ENCODE assay signal across 22 mouse cellular contexts in the genomic region with DNA sequence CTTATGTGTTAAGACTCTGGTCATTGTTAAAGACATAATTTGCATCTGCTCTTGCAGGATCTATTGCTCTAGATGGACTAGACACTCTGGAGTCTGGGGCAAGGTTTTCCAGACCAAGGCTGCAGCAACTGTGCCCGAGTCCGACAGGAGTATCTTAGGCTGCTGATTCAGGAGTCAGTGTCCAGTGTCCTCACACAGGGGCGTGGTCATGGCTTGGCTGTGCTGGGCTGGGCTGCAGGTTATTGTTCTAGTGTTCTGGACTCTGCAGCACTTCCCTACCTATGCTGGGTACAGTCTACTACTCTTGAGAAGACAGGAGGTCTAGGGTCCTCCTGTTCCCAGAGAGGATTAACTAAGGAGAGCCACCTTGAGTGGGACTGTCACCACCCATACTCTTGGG.
DNase-seq lines count a peak whose midpoint lies in the region; ATAC-seq and TF ChIP-seq lines count a peak whose summit lies in the region.
"Had no signal": no experiment of that assay in that cellular context is flagged by ENCODE, and none has a peak within 500 bp of the region (broad histone marks: within the 10 kb centered on the region; RNA-seq: fewer than 3 reads in every experiment).

No protein-coding gene starts in this region.

- H3K4me1 ChIP-seq in intestine, postnatal 0 days (replicated peaks; ENCODE audit: control insufficient read depth, insufficient read depth, low read length): no peaks in the 10 kb centered on the region
- H3K4me1 ChIP-seq in intestine, embryonic 16.5 days (ENCODE audit: control insufficient read depth, insufficient read depth, low read length): no peaks in the 10 kb centered on the region
- no peaks in the 10 kb centered on the region; the same call in 1 of the 2 replicates for H3K4me1 ChIP-seq in kidney, adult 2 months (ENCODE audit: control insufficient read depth, insufficient read depth, low read length)
- no peaks in the 10 kb centered on the region for H3K4me1 ChIP-seq in kidney, embryonic 16.5 days (ENCODE audit: insufficient read depth, low read length)
- no peaks in the 10 kb centered on the region for H3K4me1 ChIP-seq in kidney, embryonic 15.5 days
- H3K4me1 ChIP-seq: embryonic facial prominence, embryonic 13.5 days; embryonic facial prominence, embryonic 15.5 days had no signal

- TF ChIP-seq CTCF in intestine, postnatal 0 days (IDR thresholded peaks at IDR 0.05; ENCODE audit: low read depth): no peak
- TF ChIP-seq CTCF in kidney, adult 2 months (conservative IDR thresholded peaks at IDR 0.05; ENCODE audit: insufficient read depth, insufficient read length, low read depth, low read length): no peak

- H3K4me2 ChIP-seq in intestine, postnatal 0 days (replicated peaks; ENCODE audit: low read depth): no peak overlapping the region
- H3K4me2 ChIP-seq in intestine, embryonic 16.5 days (ENCODE audit: low read depth, low read length): no peak overlapping the region
- H3K4me2 ChIP-seq in kidney, embryonic 16.5 days (replicated peaks; ENCODE audit: low read depth, low read length): no peak overlapping the region
- no peak overlapping the region for H3K4me2 ChIP-seq in kidney, embryonic 15.5 days
- H3K4me2 ChIP-seq: embryonic facial prominence, embryonic 13.5 days; embryonic facial prominence, embryonic 15.5 days; forebrain, embryonic 12.5 days had no signal

- peak; percentile 43 for DNase-seq in kidney, adult 2 months
- DNase-seq in kidney, postnatal 25 days: peak; percentile 27 to 44
- DNase-seq: adrenal gland, adult 2 months; adrenal gland, postnatal 10 days; adrenal gland, postnatal 25 days; cerebellum, adult 11 months; cerebellum, adult 18-20 months; cerebellum, adult 8-10 months; cerebellum, adult 9-11 months; cerebellum, postnatal 14 days; cerebellum, postnatal 36 days; embryo, embryonic 11 days had no signal

- H3K36me3 ChIP-seq in intestine, postnatal 0 days (ENCODE audit: control insufficient read depth, insufficient read depth): no peaks in the 10 kb centered on the region
- no peaks in the 10 kb centered on the region for H3K36me3 ChIP-seq in intestine, embryonic 16.5 days (ENCODE audit: control insufficient read depth, insufficient read depth, low read length)
- no peaks in the 10 kb centered on the region for H3K36me3 ChIP-seq in kidney, adult 2 months (ENCODE audit: control insufficient read depth, insufficient read depth, low read length)
- no peaks in the 10 kb centered on the region for H3K36me3 ChIP-seq in kidney, embryonic 16.5 days (ENCODE audit: insufficient read depth, low read length)
- H3K36me3 ChIP-seq in kidney, embryonic 15.5 days: no peaks in the 10 kb centered on the region
- H3K36me3 ChIP-seq: embryonic facial prominence, embryonic 13.5 days; embryonic facial prominence, embryonic 15.5 days; forebrain, embryonic 10.5 days; forebrain, embryonic 12.5 days had no signal

- H3K4me3 ChIP-seq in intestine, postnatal 0 days (ENCODE audit: low read depth, low read length): no peak overlapping the region
- no peak overlapping the region for H3K4me3 ChIP-seq in intestine, embryonic 16.5 days (ENCODE audit: low read length)
- no peak overlapping the region for H3K4me3 ChIP-seq in kidney, adult 2 months (ENCODE audit: insufficient read depth, low read depth, low read length)
- no peak overlapping the region for H3K4me3 ChIP-seq in kidney, embryonic 16.5 days (ENCODE audit: low read length)
- H3K4me3 ChIP-seq in kidney, embryonic 15.5 days (replicated peaks): no peak overlapping the region
- H3K4me3 ChIP-seq: embryonic facial prominence, embryonic 13.5 days; embryonic facial prominence, embryonic 15.5 days; erythroblast, embryonic 14.5 days; forebrain, embryonic 10.5 days; forebrain, embryonic 12.5 days had no signal

- no peaks in the 10 kb centered on the region for H3K9me3 ChIP-seq in intestine, postnatal 0 days (ENCODE audit: control insufficient read depth)
- H3K9me3 ChIP-seq in intestine, embryonic 16.5 days (ENCODE audit: control insufficient read depth, low read length): no peaks in the 10 kb centered on the region
- H3K9me3 ChIP-seq in kidney, embryonic 16.5 days (ENCODE audit: low read length): no peaks in the 10 kb centered on the region
- no peaks in the 10 kb centered on the region for H3K9me3 ChIP-seq in kidney, embryonic 15.5 days (replicated peaks)
- H3K9me3 ChIP-seq: embryonic facial prominence, embryonic 13.5 days; embryonic facial prominence, embryonic 15.5 days; forebrain, embryonic 10.5 days; forebrain, embryonic 12.5 days had no signal

- 0 out of 2 replicates have a peak, but pooled peaks have one; percentile 16 for ATAC-seq in intestine, postnatal 0 days
- no peak for ATAC-seq in intestine, embryonic 16.5 days
- ATAC-seq in kidney, embryonic 16.5 days (ENCODE audit: low FRiP score, low TSS enrichment): no peak
- ATAC-seq in kidney, embryonic 15.5 days (replicated peaks; ENCODE audit: low FRiP score): no peak
- ATAC-seq: forebrain, embryonic 14.5 days had no signal

- no peak for TF ChIP-seq POLR2A in kidney, adult 2 months (IDR thresholded peaks at IDR 0.05; ENCODE audit: low read depth, low read length)

- no peaks in the 10 kb centered on the region for H3K27me3 ChIP-seq in intestine, postnatal 0 days (replicated peaks; ENCODE audit: control insufficient read depth, insufficient read depth, low read length)
- no peaks in the 10 kb centered on the region for H3K27me3 ChIP-seq in intestine, embryonic 16.5 days (replicated peaks; ENCODE audit: control insufficient read depth, insufficient read depth, low read length)
- H3K27me3 ChIP-seq in kidney, adult 2 months (replicated peaks; ENCODE audit: control insufficient read depth, insufficient read depth, low read length): no peaks in the 10 kb centered on the region
- H3K27me3 ChIP-seq in kidney, embryonic 16.5 days (ENCODE audit: insufficient read depth, low read length): no peaks in the 10 kb centered on the region
- H3K27me3 ChIP-seq in kidney, embryonic 15.5 days: 0 out of 2 replicates have a peak, but pooled peaks cover 10% of the 10 kb centered on the region
- H3K27me3 ChIP-seq: embryonic facial prominence, embryonic 13.5 days; embryonic facial prominence, embryonic 15.5 days had no signal

- H3K27ac ChIP-seq in intestine, postnatal 0 days (ENCODE audit: low read depth, low read length): no peak overlapping the region
- no peak overlapping the region for H3K27ac ChIP-seq in intestine, embryonic 16.5 days (ENCODE audit: low read length)
- no peak overlapping the region for H3K27ac ChIP-seq in kidney, adult 2 months (ENCODE audit: insufficient read depth, low read depth, low read length)
- H3K27ac ChIP-seq in kidney, embryonic 16.5 days (ENCODE audit: low read length): no peak overlapping the region
- no peak overlapping the region for H3K27ac ChIP-seq in kidney, embryonic 15.5 days
- H3K27ac ChIP-seq: embryonic facial prominence, embryonic 13.5 days; embryonic facial prominence, embryonic 15.5 days; forebrain, embryonic 10.5 days; forebrain, embryonic 12.5 days had no signal

- 55% methylated on average over 3 of the region's 3 CpGs for WGBS in intestine, postnatal 0 days
- 73% methylated on average over 3 of the region's 3 CpGs for WGBS in intestine, embryonic 16.5 days
- 55% methylated on average over 3 of the region's 3 CpGs for WGBS in kidney, adult 2 months
- WGBS in kidney, embryonic 16.5 days: 60% methylated on average over 3 of the region's 3 CpGs
- WGBS in kidney, embryonic 15.5 days: 71% methylated on average over 3 of the region's 3 CpGs

- no peak overlapping the region for H3K9ac ChIP-seq in intestine, postnatal 0 days (ENCODE audit: low read depth, low read length)
- no peak overlapping the region for H3K9ac ChIP-seq in intestine, embryonic 16.5 days (ENCODE audit: low read depth, low read length)
- no peak overlapping the region for H3K9ac ChIP-seq in kidney, embryonic 16.5 days (replicated peaks; ENCODE audit: low read length)
- H3K9ac ChIP-seq in kidney, embryonic 15.5 days: no peak overlapping the region
- H3K9ac ChIP-seq: embryonic facial prominence, embryonic 13.5 days; embryonic facial prominence, embryonic 15.5 days; forebrain, embryonic 12.5 days had no signal
